In genomic region chr8:48553791-48554288, GRCm38 (mm10) we compare ENCODE assay signal across 8 mouse cellular contexts.
DNase-seq lines count a peak whose midpoint lies in the region; ATAC-seq and TF ChIP-seq lines count a peak whose summit lies in the region.

No protein-coding gene starts in this region.

- no peaks in the 10 kb centered on the region for H3K27me3 ChIP-seq in kidney, embryonic 15.5 days
- H3K27me3 ChIP-seq in intestine, postnatal 0 days (replicated peaks; ENCODE audit: control insufficient read depth, insufficient read depth, low read length), result 0 out of 2 replicates have a peak, but pooled peaks cover 3% of the 10 kb centered on the region
- H3K27me3 ChIP-seq in neural tube, embryonic 14.5 days (ENCODE audit: control insufficient read depth, insufficient read depth, low read length), result no peaks in the 10 kb centered on the region

- no peaks in the 10 kb centered on the region for H3K36me3 ChIP-seq in kidney, embryonic 15.5 days
- no peaks in the 10 kb centered on the region for H3K36me3 ChIP-seq in intestine, postnatal 0 days (ENCODE audit: control insufficient read depth, insufficient read depth)
- H3K36me3 ChIP-seq in neural tube, embryonic 14.5 days (ENCODE audit: control insufficient read depth, insufficient read depth, low read length), result no peaks in the 10 kb centered on the region

- H3K4me3 ChIP-seq in kidney, embryonic 15.5 days (replicated peaks), result peak overlapping the region; percentile 85
- peak overlapping the region; percentile 59 for H3K4me3 ChIP-seq in embryonic fibroblast, embryonic 13.5 days (ENCODE audit: insufficient read depth, low read length)
- peak overlapping the region; percentile 60 for H3K4me3 ChIP-seq in intestine, postnatal 0 days (ENCODE audit: low read depth, low read length)
- peak overlapping the region; percentile 68 for H3K4me3 ChIP-seq in neural tube, embryonic 14.5 days (ENCODE audit: low read depth, low read length)

- TF ChIP-seq POLR2A in embryonic fibroblast, embryonic 13.5 days (IDR thresholded peaks at IDR 0.05; ENCODE audit: low read depth, low read length), result no peak

- 0 out of 2 replicates have a peak overlapping the region, but pooled peaks have one; percentile 4 for H3K27ac ChIP-seq in kidney, embryonic 15.5 days
- H3K27ac ChIP-seq in embryonic fibroblast, embryonic 13.5 days (ENCODE audit: insufficient read depth, low read length), result peak overlapping the region; percentile 88
- H3K27ac ChIP-seq in intestine, postnatal 0 days (ENCODE audit: low read depth, low read length), result no peak overlapping the region
- peak overlapping the region; percentile 35; the same call in 1 of the 2 replicates for H3K27ac ChIP-seq in neural tube, embryonic 14.5 days (ENCODE audit: low read depth, low read length)

- TF ChIP-seq CTCF in embryonic fibroblast, embryonic 13.5 days (IDR thresholded peaks at IDR 0.05; ENCODE audit: borderline replicate concordance, insufficient read depth, low read length), result no peak
- TF ChIP-seq CTCF in intestine, postnatal 0 days (IDR thresholded peaks at IDR 0.05; ENCODE audit: low read depth), result no peak

- H3K4me1 ChIP-seq in kidney, embryonic 15.5 days, result peaks cover 22% of the 10 kb centered on the region
- no peaks in the 10 kb centered on the region for H3K4me1 ChIP-seq in embryonic fibroblast, embryonic 13.5 days (ENCODE audit: control insufficient read depth, insufficient read depth, low read length)
- H3K4me1 ChIP-seq in intestine, postnatal 0 days (replicated peaks; ENCODE audit: control insufficient read depth, insufficient read depth, low read length), result no peaks in the 10 kb centered on the region
- H3K4me1 ChIP-seq in neural tube, embryonic 14.5 days (ENCODE audit: control insufficient read depth, insufficient read depth, low read length), result peaks cover 6% of the 10 kb centered on the region; the same call in 1 of the 2 replicates

- no peak for ATAC-seq in kidney, embryonic 15.5 days (replicated peaks; ENCODE audit: low FRiP score)
- no peak for ATAC-seq in intestine, postnatal 0 days
- no peak for ATAC-seq in neural tube, embryonic 14.5 days (ENCODE audit: low read depth)

- H3K4me2 ChIP-seq in kidney, embryonic 15.5 days, result peak overlapping the region; percentile 93
- H3K4me2 ChIP-seq in intestine, postnatal 0 days (replicated peaks; ENCODE audit: low read depth), result peak overlapping the region; percentile 88
- peak overlapping the region; percentile 85 for H3K4me2 ChIP-seq in neural tube, embryonic 14.5 days (ENCODE audit: low read depth, low read length)

- peak overlapping the region; percentile 78 for H3K9ac ChIP-seq in kidney, embryonic 15.5 days
- H3K9ac ChIP-seq in intestine, postnatal 0 days (ENCODE audit: low read depth, low read length), result no peak overlapping the region
- H3K9ac ChIP-seq in neural tube, embryonic 14.5 days (replicated peaks; ENCODE audit: low read depth, low read length), result peak overlapping the region; percentile 76; the same call in 1 of the 2 replicates

- WGBS in kidney, embryonic 15.5 days, result 3% methylated on average over 9 of the region's 9 CpGs
- WGBS in intestine, postnatal 0 days, result 9% methylated on average over 9 of the region's 9 CpGs
- under 1% methylated on average over 9 of the region's 9 CpGs for WGBS in neural tube, embryonic 14.5 days

- no peaks in the 10 kb centered on the region for H3K9me3 ChIP-seq in kidney, embryonic 15.5 days (replicated peaks)
- H3K9me3 ChIP-seq in intestine, postnatal 0 days (ENCODE audit: control insufficient read depth), result no peaks in the 10 kb centered on the region
- H3K9me3 ChIP-seq in neural tube, embryonic 14.5 days (ENCODE audit: control insufficient read depth, low read length), result no peaks in the 10 kb centered on the region

- DNase-seq in kidney, adult 18-20 months, result no peak
- no peak for DNase-seq in spleen, postnatal 36 days (ENCODE audit: low spot score in 2 of 2)
- DNase-seq in layer of hippocampus, adult 9-10 months (ENCODE audit: low spot score), result no peak
- no peak for DNase-seq in ovary, postnatal 36 days (ENCODE audit: low spot score)
